Mouse (Mus musculus) kidney, embryonic 14.5 days (tissue): ENCODE measurements around the gene Tango2. TPM values are rescaled to one million over a fixed set of nuclear protein-coding genes. Genes with fewer than 3 reads are reported as not detected.

Experiments used
- ATAC-seq: fragments of 200-750 bp; cut with Nextera tagmentation; 2 replicates; pipeline ENCODE4 v1.8.0; 2017; ENCODE audit warnings: moderate number of reproducible peaks, mild to moderate bottlenecking, moderate TSS enrichment, moderate library complexity; ENCODE audit not compliant: low FRiP score, low TSS enrichment
- H3K27ac ChIP-seq: fragments of 300-500 bp; sonication (generic); 2 replicates; pipeline ENCODE4 v1.5.1; 2014; ENCODE audit warnings: low read depth, mild to moderate bottlenecking, low read length, moderate library complexity, mixed read lengths
- H3K27me3 ChIP-seq: fragments of 300-500 bp; sonication (generic); 2 replicates; pipeline ENCODE4 v1.6.1; 2014; ENCODE audit warnings: mild to moderate bottlenecking, low read length; ENCODE audit not compliant: control insufficient read depth, insufficient read depth
- H3K36me3 ChIP-seq: fragments of 300-500 bp; sonication (generic); 2 replicates; pipeline ENCODE4 v1.6.1; 2014; ENCODE audit warnings: low read length, mixed read lengths; ENCODE audit not compliant: control insufficient read depth, insufficient read depth
- H3K4me1 ChIP-seq: fragments of 300-500 bp; sonication (generic); 2 replicates; pipeline ENCODE4 v1.6.1; 2014; ENCODE audit warnings: low read length, mixed read lengths; ENCODE audit not compliant: control insufficient read depth, insufficient read depth
- H3K4me2 ChIP-seq: fragments of 300-500 bp; sonication (generic); replicated peaks from 2 replicates; pipeline ENCODE4 v1.6.1; 2014; ENCODE audit warnings: low read depth, mild to moderate bottlenecking, low read length
- H3K4me3 ChIP-seq: fragments of 300-500 bp; sonication (generic); 2 replicates; pipeline ENCODE4 v1.5.1; 2014; ENCODE audit warnings: mild to moderate bottlenecking, low read length
- H3K9ac ChIP-seq: fragments of 300-500 bp; sonication (generic); 2 replicates; pipeline ENCODE4 v1.6.1; 2014; ENCODE audit warnings: low read depth, mild to moderate bottlenecking, low read length, moderate library complexity
- H3K9me3 ChIP-seq: fragments of 300-500 bp; sonication (generic); 2 replicates; pipeline ENCODE4 v1.6.1; 2016; ENCODE audit warnings: low read length; ENCODE audit not compliant: control insufficient read depth
- WGBS: fragments of 180-500 bp; shearing (Covaris S2); extraction: QIAGEN DNeasy Blood & Tissue Kit; methylation state at CpG from one replicate; pipeline ENCODE4 v1.1.7; 2014; 5-methylcytosine and 5-hydroxymethylcytosine counted together
- polyA plus RNA-seq: library from polyadenylated mRNA; unstranded; fragments of >200 nt; fragmentation: Nextera tagmentation; extraction: Ambion mirVana; gene quantifications from 2 replicates; pipeline ENCODE4 v1.2.1, GENCODE M21; 2014

Gene Tango2
- polyA plus RNA-seq, 1 experiment from 2014 or later = 19.8 TPM

GRCm38 (mm10) chr16:18385411-18385810, 37.5 kb upstream of the Tango2 start:
- Histone ChIP-seq H3K27me3 (no peaks in the 10 kb centered on the region), H3K4me1 (peaks cover 43% of the 10 kb centered on the region), H3K4me3 (no peak overlapping the region), H3K9ac (no peak overlapping the region), H3K4me2 (no peak overlapping the region), H3K9me3 (no peaks in the 10 kb centered on the region), H3K27ac (no peak overlapping the region), H3K36me3 (no peaks in the 10 kb centered on the region)
- 75% methylated on average over 5 of the region's 5 CpGs for WGBS
- ATAC-seq = no peak

GRCm38 (mm10) chr16:18384659-18385058, 36.8 kb upstream of the Tango2 start:
- H3K27ac ChIP-seq = no peak overlapping the region

GRCm38 (mm10) chr16:18384211-18384610, 36.3 kb upstream of the Tango2 start:
- 81% methylated on average over 7 of the region's 7 CpGs for WGBS
- peaks cover 39% of the 10 kb centered on the region for H3K4me1 ChIP-seq
- no peak overlapping the region for H3K27ac ChIP-seq
- no peaks in the 10 kb centered on the region for H3K9me3 ChIP-seq
- no peak overlapping the region for H3K4me2 ChIP-seq
- no peak for ATAC-seq
- H3K27me3 ChIP-seq = no peaks in the 10 kb centered on the region
- H3K4me3 ChIP-seq = no peak overlapping the region
- H3K36me3 ChIP-seq = no peaks in the 10 kb centered on the region
- no peak overlapping the region for H3K9ac ChIP-seq

More at GRCm38 (mm10) chr16:18384659-18385058, 36.8 kb upstream of the Tango2 start:
- 45% methylated on average over 8 of the region's 8 CpGs for WGBS
- Histone ChIP-seq H3K4me3 (no peak overlapping the region), H3K4me1 (peaks cover 43% of the 10 kb centered on the region), H3K4me2 (no peak overlapping the region), H3K9ac (no peak overlapping the region), H3K36me3 (no peaks in the 10 kb centered on the region), H3K27me3 (no peaks in the 10 kb centered on the region), H3K9me3 (no peaks in the 10 kb centered on the region)
- peak; percentile 28; the same call in 1 of the 2 replicates for ATAC-seq

DNA sequence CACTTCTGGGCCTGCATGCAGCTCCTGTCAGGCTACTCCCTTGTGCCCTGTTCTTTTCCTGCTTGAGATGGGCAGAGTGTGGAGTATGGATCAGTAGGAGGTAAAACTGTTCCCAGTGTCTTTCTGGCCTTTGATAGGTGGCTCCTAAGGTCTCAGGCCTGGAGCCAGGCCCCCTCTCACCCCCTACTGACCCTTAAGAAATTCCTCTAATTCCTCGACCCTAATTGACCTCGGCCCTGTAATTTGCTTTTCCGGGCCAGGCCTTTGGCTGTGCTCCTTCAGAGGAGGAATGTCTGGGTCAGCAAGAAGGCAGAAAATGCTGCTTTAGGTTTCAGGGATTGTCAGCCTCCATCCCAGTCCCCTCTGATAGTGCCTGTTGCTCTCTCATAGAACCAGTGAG, 35.9 kb upstream of the Tango2 start:
- 17% methylated on average over 3 of the region's 3 CpGs for WGBS
- H3K27me3 ChIP-seq = no peaks in the 10 kb centered on the region
- no peak for ATAC-seq
- no peaks in the 10 kb centered on the region for H3K36me3 ChIP-seq
- no peak overlapping the region for H3K4me3 ChIP-seq
- H3K9ac ChIP-seq = no peak overlapping the region
- no peak overlapping the region for H3K4me2 ChIP-seq
- H3K4me1 ChIP-seq = peaks cover 35% of the 10 kb centered on the region
- no peak overlapping the region for H3K27ac ChIP-seq
- no peaks in the 10 kb centered on the region for H3K9me3 ChIP-seq

- no peak overlapping the region for H3K4me3 ChIP-seq
- no peaks in the 10 kb centered on the region for H3K27me3 ChIP-seq
- no peak for ATAC-seq
- WGBS = 79% methylated on average over 9 of the region's 9 CpGs
- H3K9me3 ChIP-seq = no peaks in the 10 kb centered on the region
- no peaks in the 10 kb centered on the region for H3K36me3 ChIP-seq
- H3K27ac ChIP-seq = no peak overlapping the region
- H3K4me1 ChIP-seq = peaks cover 29% of the 10 kb centered on the region
- H3K4me2 ChIP-seq = no peak overlapping the region
- no peak overlapping the region for H3K9ac ChIP-seq
Observed at GRCm38 (mm10) chr16:18383045-18383726, 35.3 kb upstream of the Tango2 start.

DNA sequence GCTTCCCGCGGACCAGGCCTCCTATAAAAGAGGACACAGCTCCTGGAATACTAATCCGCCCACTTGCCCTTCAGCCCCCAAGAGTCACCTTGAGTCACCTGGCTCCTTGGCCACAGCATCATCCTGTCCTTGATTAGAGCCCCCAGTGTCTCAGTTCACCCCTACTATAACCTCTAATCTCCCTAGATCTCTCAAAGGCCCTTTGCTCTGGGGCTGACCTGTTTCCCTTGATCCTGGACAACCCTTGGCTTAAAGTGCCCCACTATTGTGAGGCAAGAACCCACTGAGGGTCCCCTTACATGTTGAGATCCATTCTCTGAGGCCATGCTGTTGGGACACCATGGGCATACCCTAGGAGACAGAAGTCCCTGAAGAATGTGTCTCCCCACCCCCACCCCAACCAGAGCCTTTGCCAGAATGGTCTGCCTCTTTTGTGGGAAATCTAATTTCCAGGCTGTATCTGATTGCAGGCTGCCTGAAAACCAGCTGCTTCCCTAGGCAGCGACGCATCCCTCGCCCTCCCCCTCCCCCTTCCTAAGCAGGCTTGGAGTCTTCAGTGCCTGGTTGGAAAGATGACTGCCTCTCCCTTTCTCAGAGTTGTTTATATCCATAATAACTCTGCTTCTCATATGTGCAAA, 33.8 kb upstream of the Tango2 start:
- ATAC-seq = 0 out of 2 replicates have a peak, but pooled peaks have one; percentile 11
- Histone ChIP-seq H3K4me3 (no peak overlapping the region), H3K9ac (no peak overlapping the region), H3K4me2 (no peak overlapping the region), H3K9me3 (no peaks in the 10 kb centered on the region), H3K27me3 (no peaks in the 10 kb centered on the region), H3K4me1 (peaks cover 19% of the 10 kb centered on the region), H3K36me3 (no peaks in the 10 kb centered on the region), H3K27ac (no peak overlapping the region)
- 60% methylated on average over 6 of the region's 6 CpGs for WGBS

- H3K9ac ChIP-seq = no peak overlapping the region
- no peak for ATAC-seq
- no peak overlapping the region for H3K4me3 ChIP-seq
- no peaks in the 10 kb centered on the region for H3K36me3 ChIP-seq
- no peak overlapping the region for H3K4me2 ChIP-seq
- H3K9me3 ChIP-seq = no peaks in the 10 kb centered on the region
- no peaks in the 10 kb centered on the region for H3K27me3 ChIP-seq
- peaks cover 19% of the 10 kb centered on the region for H3K4me1 ChIP-seq
- WGBS = 39% methylated on average over 6 of the region's 6 CpGs
- H3K27ac ChIP-seq = no peak overlapping the region
Observed at GRCm38 (mm10) chr16:18380495-18381063, 32.7 kb upstream of the Tango2 start.

GRCm38 (mm10) chr16:18379338-18380001, 31.6 kb upstream of the Tango2 start:
- Histone ChIP-seq H3K4me3 (no peak overlapping the region), H3K4me2 (no peak overlapping the region), H3K27me3 (no peaks in the 10 kb centered on the region), H3K9ac (peak overlapping the region; percentile 7; the same call in 1 of the 2 replicates), H3K4me1 (peaks cover 15% of the 10 kb centered on the region), H3K36me3 (no peaks in the 10 kb centered on the region), H3K9me3 (no peaks in the 10 kb centered on the region), H3K27ac (no peak overlapping the region)
- no peak for ATAC-seq
- 88% methylated on average over 8 of the region's 8 CpGs for WGBS

GRCm38 (mm10) chr16:18378489-18378888, 30.6 kb upstream of the Tango2 start:
- WGBS = 7% methylated on average over 1 of the region's 1 CpGs
- H3K4me1 ChIP-seq = peaks cover 5% of the 10 kb centered on the region
- no peak overlapping the region for H3K4me3 ChIP-seq
- H3K27me3 ChIP-seq = no peaks in the 10 kb centered on the region
- no peaks in the 10 kb centered on the region for H3K36me3 ChIP-seq
- H3K9ac ChIP-seq = no peak overlapping the region
- no peak overlapping the region for H3K4me2 ChIP-seq
- no peaks in the 10 kb centered on the region for H3K9me3 ChIP-seq
- no peak for ATAC-seq
- no peak overlapping the region for H3K27ac ChIP-seq
